Mouse (Mus musculus): ENCODE measurements around the gene Cds1. TPM values are rescaled to one million over a fixed set of nuclear protein-coding genes. Genes with fewer than 3 reads are reported as not detected.
"Not testable (repeated sequence)": the region's sequence is repeated elsewhere in the genome, so short reads cannot be mapped to it uniquely, and the experiment has no call there.

Cds1 gene
- total RNA-seq, 2 experiments from 2014 or later, result 0.98 to 1.7 TPM

- peak in 1 of 2 experiments; percentile 42 for DNase-seq (ENCODE audit: low spot score in 2 of 2)
Observed at GRCm38 (mm10) chr5:101826531-101826970, 61.6 kb downstream of the Cds1 start.

- DNase-seq (ENCODE audit: low spot score in 2 of 2), result no peak
Observed at GRCm38 (mm10) chr5:101827477-101827876, 62.5 kb downstream of the Cds1 start.

- DNase-seq (ENCODE audit: low spot score in 2 of 2), result peak in 1 of 2 experiments; percentile 32
Observed at GRCm38 (mm10) chr5:101828932-101829331, 64.0 kb downstream of the Cds1 start.

- DNase-seq (ENCODE audit: low spot score in 2 of 2), result no peak
Observed at GRCm38 (mm10) chr5:101830180-101830579, 65.2 kb downstream of the Cds1 start.

- no peak for DNase-seq (ENCODE audit: low spot score in 2 of 2)
Observed at GRCm38 (mm10) chr5:101832042-101832441, 67.1 kb downstream of the Cds1 start.

- DNase-seq (ENCODE audit: low spot score in 2 of 2), result no peak
Observed at GRCm38 (mm10) chr5:101832991-101833390, 68.1 kb downstream of the Cds1 start.

GRCm38 (mm10) chr5:101833875-101834274 is 68.9 kb downstream of the Cds1 start:
- DNase-seq (ENCODE audit: low spot score in 2 of 2), result no peak

GRCm38 (mm10) chr5:101836221-101836620 is 71.3 kb downstream of the Cds1 start:
- no peak for DNase-seq (ENCODE audit: low spot score in 2 of 2)

GRCm38 (mm10) chr5:101837605-101838004 is 72.7 kb downstream of the Cds1 start:
- not testable (repeated sequence) for DNase-seq (ENCODE audit: low spot score in 2 of 2)

GRCm38 (mm10) chr5:101840476-101840875 is 75.5 kb downstream of the Cds1 start:
- DNase-seq (ENCODE audit: low spot score in 2 of 2), result no peak

GRCm38 (mm10) chr5:101845011-101845410 is 80.1 kb downstream of the Cds1 start:
- DNase-seq (ENCODE audit: low spot score in 2 of 2), result no peak

- DNase-seq (ENCODE audit: low spot score in 2 of 2), result no peak
Observed at GRCm38 (mm10) chr5:101845930-101846329, 81.0 kb downstream of the Cds1 start.

GRCm38 (mm10) chr5:101847323-101847722 is 82.4 kb downstream of the Cds1 start:
- no peak for DNase-seq (ENCODE audit: low spot score in 2 of 2)

GRCm38 (mm10) chr5:101847762-101848161 is 82.8 kb downstream of the Cds1 start:
- DNase-seq (ENCODE audit: low spot score in 2 of 2), result no peak

- no peak for DNase-seq (ENCODE audit: low spot score in 2 of 2)
Observed at GRCm38 (mm10) chr5:101851133-101851532, 86.2 kb downstream of the Cds1 start.

- DNase-seq (ENCODE audit: low spot score in 2 of 2), result no peak
Observed at GRCm38 (mm10) chr5:101852116-101852680, 87.3 kb downstream of the Cds1 start.

- no peak for DNase-seq (ENCODE audit: low spot score in 2 of 2)
Observed at GRCm38 (mm10) chr5:101854100-101854499, 89.2 kb downstream of the Cds1 start.

- DNase-seq (ENCODE audit: low spot score in 2 of 2), result no peak
Observed at GRCm38 (mm10) chr5:101854667-101855066, 89.7 kb downstream of the Cds1 start.

GRCm38 (mm10) chr5:101855475-101855874 is 90.5 kb downstream of the Cds1 start:
- no peak for DNase-seq (ENCODE audit: low spot score in 2 of 2)

GRCm38 (mm10) chr5:101858891-101859436 is 94.0 kb downstream of the Cds1 start:
- DNase-seq (ENCODE audit: low spot score in 2 of 2), result no peak

GRCm38 (mm10) chr5:101861786-101862571 is 97.0 kb downstream of the Cds1 start:
- DNase-seq (ENCODE audit: low spot score in 2 of 2), result no peak

- DNase-seq (ENCODE audit: low spot score in 2 of 2), result no peak
Observed at GRCm38 (mm10) chr5:101862651-101863050, 97.7 kb downstream of the Cds1 start.
